Mouse (Mus musculus) heart, embryonic 10.5 days (tissue): Measurements from ENCODE around the gene Cdc34b. TPM values are rescaled to one million over a fixed set of nuclear protein-coding genes. Genes with fewer than 3 reads are reported as not detected.

ENCODE experiments used
- DNase-seq: peaks from one replicate; pipeline ENCODE4 v3.0.0-alpha.2; 2017; ENCODE audit warnings: low spot score
- H3K27ac ChIP-seq: fragments of 300-500 bp; sonication (generic); 2 replicates; pipeline ENCODE4 v1.5.1; 2016; ENCODE audit warnings: mild to moderate bottlenecking
- H3K27me3 ChIP-seq: fragments of 300-500 bp; sonication (generic); 2 replicates; pipeline ENCODE4 v1.6.1; 2016; ENCODE audit warnings: mild to moderate bottlenecking; ENCODE audit not compliant: poor library complexity, insufficient read depth, severe bottlenecking
- H3K36me3 ChIP-seq: fragments of 300-500 bp; sonication (generic); 2 replicates; pipeline ENCODE4 v1.6.1; 2016; ENCODE audit warnings: mild to moderate bottlenecking, moderate library complexity
- H3K4me1 ChIP-seq: fragments of 300-500 bp; sonication (generic); 2 replicates; pipeline ENCODE4 v1.6.1; 2016; ENCODE audit warnings: mild to moderate bottlenecking
- H3K4me3 ChIP-seq: fragments of 300-500 bp; sonication (generic); 2 replicates; pipeline ENCODE4 v1.5.1; 2016; ENCODE audit warnings: mild to moderate bottlenecking, moderate library complexity
- H3K9me3 ChIP-seq: fragments of 300-500 bp; sonication (generic); 2 replicates; pipeline ENCODE4 v1.6.1; 2016; ENCODE audit warnings: mild to moderate bottlenecking, moderate library complexity
- WGBS: fragments of 180-500 bp; shearing (Covaris S2); methylation state at CpG from one replicate; pipeline ENCODE4 v1.1.7; 2016; 5-methylcytosine and 5-hydroxymethylcytosine counted together
- polyA plus RNA-seq: library from polyadenylated mRNA; unstranded; fragments of >200 nt; fragmentation: Nextera tagmentation; extraction: Ambion mirVana; gene quantifications from 2 replicates; pipeline ENCODE4 v1.2.1, GENCODE M21; 2016

The Cdc34b gene
- polyA plus RNA-seq, 1 experiment from 2014 or later = not detected

DNA sequence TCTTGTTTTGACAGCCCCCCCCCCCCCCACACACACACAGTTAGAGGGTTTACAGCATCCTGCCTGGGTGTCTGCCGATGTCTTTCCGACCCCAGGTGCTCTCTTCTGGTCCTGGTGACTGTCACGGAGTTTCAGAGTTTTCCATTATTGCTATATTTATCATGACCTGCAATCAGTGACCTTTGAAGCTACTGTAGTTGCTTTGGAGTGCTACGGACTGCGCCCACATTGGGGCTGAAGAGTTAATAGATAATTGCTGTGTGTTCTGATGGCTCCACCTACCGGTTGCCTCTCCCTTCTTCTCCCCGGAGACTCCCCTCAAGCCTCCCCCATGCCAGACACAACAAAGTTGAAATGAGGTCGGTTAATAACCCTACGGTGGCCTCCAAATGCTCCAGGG, 24.8 kb upstream of the Cdc34b start:
- 9% methylated on average over 9 of the region's 9 CpGs for WGBS
- H3K9me3 ChIP-seq = no peaks in the 10 kb centered on the region
- peak overlapping the region; percentile 62 for H3K27ac ChIP-seq
- no peak for DNase-seq
- peaks cover 23% of the 10 kb centered on the region for H3K4me1 ChIP-seq
- H3K27me3 ChIP-seq = peaks cover 21% of the 10 kb centered on the region
- H3K4me3 ChIP-seq = peak overlapping the region; percentile 34; the same call in 1 of the 2 replicates
- H3K36me3 ChIP-seq = no peaks in the 10 kb centered on the region

DNA sequence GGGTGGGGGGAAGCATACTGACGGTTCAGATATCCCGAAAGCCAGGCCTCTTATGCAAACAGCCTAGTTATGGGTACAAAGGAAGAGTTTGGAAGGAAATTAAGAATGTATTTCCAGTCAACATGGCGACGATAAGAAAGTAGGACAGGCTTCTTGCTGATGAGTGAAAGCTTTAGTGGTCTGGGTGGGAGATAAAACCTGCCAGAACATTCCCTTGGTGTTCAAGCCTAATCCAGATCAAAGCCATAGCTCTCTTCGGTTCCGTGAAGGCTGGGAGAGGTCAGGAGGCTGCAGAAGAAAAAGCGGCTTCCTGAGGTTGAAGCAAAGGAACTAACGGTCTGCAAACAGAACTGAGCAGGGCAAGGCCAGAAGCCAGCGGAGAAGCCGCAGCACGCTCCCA, 24.3 kb upstream of the Cdc34b start:
- no peaks in the 10 kb centered on the region for H3K36me3 ChIP-seq
- H3K4me3 ChIP-seq = peak overlapping the region; percentile 34; the same call in 1 of the 2 replicates
- 32% methylated on average over 11 of the region's 11 CpGs for WGBS
- DNase-seq = no peak
- peak overlapping the region; percentile 62 for H3K27ac ChIP-seq
- peaks cover 23% of the 10 kb centered on the region for H3K4me1 ChIP-seq
- no peaks in the 10 kb centered on the region for H3K9me3 ChIP-seq
- H3K27me3 ChIP-seq = peaks cover 21% of the 10 kb centered on the region

DNA sequence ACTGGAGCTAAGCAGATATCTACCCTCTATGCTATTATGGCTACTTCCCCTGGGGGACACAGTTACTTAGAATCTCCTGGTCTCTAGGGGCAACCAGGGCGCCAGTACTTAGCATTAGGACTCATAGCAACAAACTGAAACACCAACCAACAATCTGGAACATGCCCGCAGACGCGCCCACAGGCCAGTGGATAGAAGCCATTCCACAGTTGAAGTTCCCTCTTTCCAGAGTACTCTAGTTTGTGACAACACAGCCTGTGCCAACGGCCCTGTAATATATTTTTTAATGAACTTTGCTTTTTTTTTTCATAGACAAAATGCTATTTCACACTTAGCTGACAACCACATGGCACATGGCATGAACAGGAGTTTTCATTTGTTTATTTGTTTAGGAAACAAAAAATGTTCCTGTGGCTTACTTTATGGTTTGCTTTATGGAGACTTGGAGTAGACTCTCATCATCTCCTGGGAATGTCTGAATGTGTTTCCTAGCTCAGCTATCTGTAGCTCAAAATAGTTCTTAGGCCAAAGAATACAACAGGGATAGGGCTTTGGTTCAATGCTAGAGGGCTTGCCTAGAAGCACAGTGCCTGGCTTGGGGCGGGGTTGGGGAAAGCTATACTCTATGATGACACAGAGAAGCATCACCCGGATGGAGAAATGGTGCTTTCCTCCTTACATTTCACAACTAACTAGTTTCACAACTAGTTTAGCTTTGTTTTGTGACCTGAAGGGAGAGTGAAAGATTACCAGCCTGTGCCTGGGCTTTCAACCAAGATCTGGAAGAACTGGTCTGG, 23.3 kb upstream of the Cdc34b start:
- no peak overlapping the region for H3K4me3 ChIP-seq
- DNase-seq = no peak
- H3K4me1 ChIP-seq = peaks cover 20% of the 10 kb centered on the region
- peaks cover 13% of the 10 kb centered on the region for H3K27me3 ChIP-seq
- H3K9me3 ChIP-seq = no peaks in the 10 kb centered on the region
- WGBS = 85% methylated on average over 7 of the region's 7 CpGs
- no peaks in the 10 kb centered on the region for H3K36me3 ChIP-seq
- H3K27ac ChIP-seq = no peak overlapping the region

DNA sequence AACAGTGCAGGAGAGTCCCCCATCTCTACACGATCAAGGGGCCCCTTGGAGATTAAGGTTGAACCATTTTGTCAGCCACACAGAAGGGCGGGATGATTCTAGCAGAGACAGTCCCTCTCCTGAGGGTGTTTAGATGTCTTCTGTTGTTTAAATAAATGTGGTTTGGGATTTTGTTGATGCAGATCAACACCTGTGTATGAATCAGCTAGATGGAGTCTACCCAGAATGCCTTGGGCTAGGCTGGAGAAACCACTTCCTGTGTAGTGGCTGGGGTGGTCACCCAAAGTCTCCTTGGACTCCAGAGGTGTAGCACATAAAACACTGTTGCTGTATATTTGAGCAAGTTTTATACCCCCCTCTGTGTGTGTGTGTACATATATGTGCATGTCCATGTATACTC, 22.4 kb upstream of the Cdc34b start:
- WGBS = 82% methylated on average over 2 of the region's 2 CpGs

DNA sequence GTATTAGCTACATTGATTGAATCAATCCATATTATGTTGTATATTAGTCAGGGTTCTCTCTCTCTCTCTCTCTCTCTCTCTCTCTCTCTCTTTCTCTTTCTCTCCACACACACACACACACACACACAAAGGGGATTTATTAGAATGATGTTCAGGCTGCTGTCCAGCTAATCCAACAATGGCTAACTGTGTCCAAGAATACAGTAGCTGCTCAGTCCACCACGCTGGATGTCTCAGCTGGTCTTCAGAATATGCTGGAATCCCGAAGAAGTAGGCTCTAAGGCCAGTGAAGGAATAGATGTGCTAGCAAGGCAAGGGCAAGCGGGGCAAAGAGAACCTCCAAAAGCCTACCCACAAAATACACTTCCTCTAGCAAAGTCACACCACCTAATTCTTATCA, 14.3 kb upstream of the Cdc34b start:
- no peak overlapping the region for H3K4me3 ChIP-seq
- H3K27me3 ChIP-seq = no peaks in the 10 kb centered on the region; the same call in 1 of the 2 replicates
- H3K4me1 ChIP-seq = no peaks in the 10 kb centered on the region
- no peak overlapping the region for H3K27ac ChIP-seq
- no peaks in the 10 kb centered on the region for H3K36me3 ChIP-seq
- DNase-seq = no peak
- H3K9me3 ChIP-seq = no peaks in the 10 kb centered on the region
- WGBS = 84% methylated on average over 3 of the region's 3 CpGs

More for the DNA sequence above, 22.4 kb upstream of the Cdc34b start:
- Histone ChIP-seq H3K27me3 (peaks cover 4% of the 10 kb centered on the region), H3K9me3 (no peaks in the 10 kb centered on the region), H3K27ac (no peak overlapping the region), H3K36me3 (no peaks in the 10 kb centered on the region), H3K4me3 (no peak overlapping the region), H3K4me1 (peaks cover 17% of the 10 kb centered on the region)
- no peak for DNase-seq

DNA sequence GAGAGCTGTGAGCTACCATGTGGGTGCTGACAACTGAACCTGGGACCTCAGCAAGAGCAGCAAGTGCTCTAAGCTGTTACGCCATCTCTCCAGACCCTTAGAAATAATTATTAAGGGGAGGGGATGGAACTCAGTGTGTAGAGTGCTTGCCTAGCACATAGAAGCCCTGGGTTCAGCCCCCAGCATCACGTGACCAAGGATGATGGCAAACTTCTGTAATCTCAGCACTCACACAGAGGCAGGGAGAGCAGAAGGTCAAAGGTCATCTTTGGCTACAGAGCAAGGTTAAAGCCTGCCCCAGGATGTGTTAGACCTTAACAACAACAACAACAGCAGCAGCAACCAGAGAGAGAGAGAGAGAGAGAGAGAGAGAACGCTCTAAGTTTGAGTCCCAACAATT, 13.0 kb upstream of the Cdc34b start:
- H3K9me3 ChIP-seq = no peaks in the 10 kb centered on the region
- no peaks in the 10 kb centered on the region for H3K36me3 ChIP-seq
- H3K4me1 ChIP-seq = 0 out of 2 replicates have a peak, but pooled peaks cover 2% of the 10 kb centered on the region
- no peak overlapping the region for H3K4me3 ChIP-seq
- DNase-seq = no peak
- 76% methylated on average over 3 of the region's 3 CpGs for WGBS
- no peak overlapping the region for H3K27ac ChIP-seq
- no peaks in the 10 kb centered on the region; the same call in 1 of the 2 replicates for H3K27me3 ChIP-seq

DNA sequence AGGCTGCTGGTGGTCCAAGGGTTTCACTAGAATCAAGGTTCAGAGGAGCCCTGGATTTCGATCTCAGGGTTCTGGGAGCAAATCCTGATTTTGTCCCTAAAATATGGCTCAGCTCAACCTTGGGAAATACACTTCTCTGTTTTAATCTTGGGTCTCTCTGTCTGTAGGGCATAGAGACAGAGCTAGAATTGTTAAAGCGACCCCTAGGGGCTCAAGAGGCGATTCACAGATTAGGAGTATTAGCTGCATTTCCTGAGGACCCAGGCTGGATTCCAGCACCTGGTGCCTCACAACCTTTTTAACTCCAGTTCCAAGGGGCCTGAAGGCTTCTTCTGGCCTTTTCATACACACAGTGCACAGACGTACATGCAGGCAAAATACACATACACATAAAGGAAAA, 12.0 kb upstream of the Cdc34b start:
- Histone ChIP-seq H3K9me3 (no peaks in the 10 kb centered on the region), H3K27me3 (no peaks in the 10 kb centered on the region; the same call in 1 of the 2 replicates), H3K4me1 (0 out of 2 replicates have a peak, but pooled peaks cover 2% of the 10 kb centered on the region), H3K4me3 (no peak overlapping the region), H3K27ac (no peak overlapping the region), H3K36me3 (no peaks in the 10 kb centered on the region)
- WGBS = 28% methylated on average over 4 of the region's 4 CpGs
- DNase-seq = no peak

DNA sequence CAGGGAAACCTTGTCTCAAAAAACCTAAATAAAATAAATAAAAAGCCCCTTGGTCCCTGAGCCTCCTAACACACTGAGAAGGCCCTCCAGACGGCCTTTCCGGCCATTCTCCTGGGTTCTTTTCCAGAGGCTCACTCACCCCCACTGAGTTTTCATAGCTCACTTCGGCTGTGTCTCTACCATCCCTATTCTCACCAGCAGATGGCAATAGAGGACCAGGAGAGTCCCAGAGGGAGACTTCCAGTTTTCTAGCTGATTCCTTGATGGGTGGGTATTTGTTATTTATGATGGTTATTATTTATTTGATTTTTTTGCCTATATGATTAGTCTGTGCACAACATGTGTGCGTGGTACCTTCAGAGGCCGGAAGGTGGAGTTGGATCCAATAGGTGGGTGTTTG, 11.3 kb upstream of the Cdc34b start:
- no peaks in the 10 kb centered on the region for H3K9me3 ChIP-seq
- H3K4me3 ChIP-seq = no peak overlapping the region
- H3K36me3 ChIP-seq = no peaks in the 10 kb centered on the region
- no peak for DNase-seq
- 22% methylated on average over 5 of the region's 5 CpGs for WGBS
- no peak overlapping the region for H3K27ac ChIP-seq
- 0 out of 2 replicates have a peak, but pooled peaks cover 2% of the 10 kb centered on the region for H3K4me1 ChIP-seq
- H3K27me3 ChIP-seq = no peaks in the 10 kb centered on the region; the same call in 1 of the 2 replicates

DNA sequence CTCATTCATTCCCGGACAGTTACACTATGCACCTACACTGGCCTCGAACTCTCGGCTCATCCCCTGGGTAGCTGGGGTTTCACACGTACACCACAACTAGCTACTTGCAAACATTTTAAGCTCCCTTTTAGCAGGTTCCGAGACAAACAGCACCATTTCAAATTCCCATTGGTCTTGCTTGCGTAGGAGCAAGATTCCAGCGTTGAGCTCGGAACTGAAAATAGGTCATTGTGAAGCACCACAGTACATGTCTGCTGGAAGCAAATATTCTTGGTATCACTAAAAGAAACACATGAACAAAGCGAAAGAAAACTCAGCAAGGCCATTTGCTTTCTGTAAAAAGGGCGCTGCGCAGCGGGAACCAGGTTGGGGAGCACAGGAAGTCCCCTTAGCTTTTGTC, 10.4 kb upstream of the Cdc34b start:
- DNase-seq = no peak

DNA sequence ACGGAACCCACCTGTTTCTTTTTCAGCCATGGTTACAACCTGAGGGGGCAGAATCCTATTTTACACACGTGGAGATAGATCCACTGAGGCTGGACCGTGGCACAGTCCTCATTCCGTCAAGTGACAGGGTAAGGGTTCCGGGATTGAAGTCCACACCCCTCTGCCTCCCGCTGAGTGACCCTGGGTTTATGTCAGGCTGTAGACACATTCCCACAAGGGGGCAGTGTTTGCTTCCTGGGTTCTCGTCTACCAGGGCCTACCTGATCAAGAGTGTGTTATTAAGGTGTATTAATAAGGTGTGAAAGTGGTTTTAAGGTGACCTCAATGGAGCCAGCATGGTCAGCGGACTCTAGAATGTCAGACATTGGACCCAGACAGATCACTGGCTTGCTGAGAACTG, 8.8 kb upstream of the Cdc34b start:
- no peak for DNase-seq

More for the DNA sequence above, 10.4 kb upstream of the Cdc34b start:
- H3K4me1 ChIP-seq = 0 out of 2 replicates have a peak, but pooled peaks cover 2% of the 10 kb centered on the region
- H3K27ac ChIP-seq = no peak overlapping the region
- no peaks in the 10 kb centered on the region for H3K9me3 ChIP-seq
- 74% methylated on average over 12 of the region's 12 CpGs for WGBS
- no peak overlapping the region for H3K4me3 ChIP-seq
- H3K36me3 ChIP-seq = no peaks in the 10 kb centered on the region
- no peaks in the 10 kb centered on the region; the same call in 1 of the 2 replicates for H3K27me3 ChIP-seq

DNA sequence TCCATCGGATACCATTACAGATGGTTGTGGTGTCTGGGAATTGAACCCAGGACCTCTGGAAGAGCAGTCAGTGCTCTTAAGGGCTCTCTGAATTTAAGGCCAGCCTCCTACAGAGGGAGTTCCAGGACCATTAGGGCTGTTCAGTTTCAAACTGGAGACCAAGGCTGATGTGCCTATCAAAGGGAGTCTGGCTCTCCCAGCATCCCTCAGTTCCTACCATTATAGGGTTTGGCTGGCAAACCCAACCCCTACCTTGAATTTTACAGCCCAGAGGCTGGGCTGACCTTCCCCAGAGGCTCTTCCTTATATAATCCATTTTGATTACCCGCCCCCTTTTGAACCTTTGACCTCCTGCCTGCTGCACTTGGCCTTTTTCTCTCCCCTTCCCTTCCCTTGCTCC, 5.8 kb upstream of the Cdc34b start:
- WGBS = 66% methylated on average over 2 of the region's 2 CpGs
- no peaks in the 10 kb centered on the region for H3K9me3 ChIP-seq
- 0 out of 2 replicates have a peak, but pooled peaks cover 2% of the 10 kb centered on the region for H3K4me1 ChIP-seq
- no peak overlapping the region for H3K27ac ChIP-seq
- H3K27me3 ChIP-seq = peaks cover 12% of the 10 kb centered on the region
- H3K4me3 ChIP-seq = no peak overlapping the region
- no peak for DNase-seq
- H3K36me3 ChIP-seq = no peaks in the 10 kb centered on the region

More for the DNA sequence above, 8.8 kb upstream of the Cdc34b start:
- H3K4me3 ChIP-seq = no peak overlapping the region
- no peaks in the 10 kb centered on the region for H3K36me3 ChIP-seq
- H3K27me3 ChIP-seq = peaks cover 3% of the 10 kb centered on the region; the same call in 1 of the 2 replicates
- 0 out of 2 replicates have a peak, but pooled peaks cover 2% of the 10 kb centered on the region for H3K4me1 ChIP-seq
- no peak overlapping the region for H3K27ac ChIP-seq
- no peaks in the 10 kb centered on the region for H3K9me3 ChIP-seq
- 32% methylated on average over 8 of the region's 8 CpGs for WGBS

DNA sequence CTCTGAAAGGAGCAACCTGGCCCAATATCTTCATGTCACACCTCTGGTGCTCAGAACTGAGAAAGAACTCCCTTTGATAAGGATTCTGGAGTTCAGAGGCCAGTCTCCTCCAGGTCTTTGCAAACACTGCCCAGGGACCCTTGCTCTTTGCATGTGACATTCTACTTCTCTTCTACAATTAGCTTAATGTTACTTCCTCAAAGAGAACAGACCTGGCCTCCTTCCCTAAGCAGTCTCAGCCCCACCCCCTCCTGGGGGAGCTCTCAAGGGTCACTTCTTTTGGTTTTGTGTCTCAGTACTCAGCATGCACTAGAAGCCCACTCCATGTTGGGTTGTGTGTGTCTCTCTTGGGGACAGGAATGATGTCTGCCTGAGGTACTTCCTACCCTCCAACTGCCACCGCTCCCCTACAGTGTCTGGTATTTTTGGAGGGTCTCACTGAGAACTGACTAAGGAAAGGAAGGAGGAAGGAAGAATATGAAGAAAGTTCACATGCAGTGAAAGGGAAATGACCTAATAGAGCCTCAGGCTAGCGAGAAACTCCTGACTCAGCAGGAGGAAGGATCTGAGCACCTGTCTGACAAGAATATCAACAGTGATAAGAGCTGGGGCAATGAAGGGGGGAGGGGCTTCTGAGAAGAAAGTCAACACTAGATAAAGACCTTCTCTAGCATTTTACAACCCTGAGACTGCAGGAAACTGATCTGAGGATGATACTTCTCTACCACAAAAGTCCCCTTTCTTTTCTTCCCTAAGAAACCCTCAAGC, 11.5 kb downstream of the Cdc34b start:
- H3K9me3 ChIP-seq = no peaks in the 10 kb centered on the region
- H3K4me3 ChIP-seq = no peak overlapping the region
- H3K36me3 ChIP-seq = no peaks in the 10 kb centered on the region
- H3K27me3 ChIP-seq = peaks cover 16% of the 10 kb centered on the region; the same call in 1 of the 2 replicates
- no peaks in the 10 kb centered on the region for H3K4me1 ChIP-seq
- no peak overlapping the region for H3K27ac ChIP-seq
- no peak for DNase-seq
- WGBS = 35% methylated on average over 2 of the region's 2 CpGs

DNA sequence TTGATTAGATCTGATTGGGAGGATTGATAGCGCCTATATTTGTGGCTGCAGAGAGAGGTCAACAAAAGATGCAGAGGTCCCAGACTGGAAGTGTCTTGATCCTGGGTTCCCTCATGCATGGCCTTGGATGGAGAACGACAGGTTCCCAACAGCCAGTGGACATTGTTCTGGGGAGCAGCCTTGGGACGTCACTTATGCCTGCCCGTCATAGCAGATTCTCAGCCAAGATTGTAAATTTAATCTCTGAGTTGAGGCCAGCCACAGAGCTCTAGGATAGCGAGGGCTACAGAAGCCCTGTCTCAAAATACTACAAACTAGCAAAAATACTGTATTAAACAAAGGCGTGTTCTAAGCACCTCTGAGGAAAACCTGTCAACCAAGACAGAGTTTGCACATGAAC, 18.3 kb downstream of the Cdc34b start:
- Histone ChIP-seq H3K4me3 (no peak overlapping the region), H3K4me1 (no peaks in the 10 kb centered on the region), H3K36me3 (no peaks in the 10 kb centered on the region), H3K9me3 (no peaks in the 10 kb centered on the region), H3K27ac (no peak overlapping the region), H3K27me3 (peaks cover 11% of the 10 kb centered on the region; the same call in 1 of the 2 replicates)
- DNase-seq = no peak
- 76% methylated on average over 6 of the region's 6 CpGs for WGBS
